Mouse (Mus musculus) C2C12 (cell line): ENCODE measurements at regions not wholly inside any gene's neighbourhood (a gene's known extent, or its start where the extent isn't known, plus 50 kb on each side); places are given as distances from the start of the nearest gene placed in this dataset.

Source experiments
- CTCF ChIP-seq: IDR thresholded peaks from one replicate; pipeline ENCODE4 v1.5.1; 2011; ENCODE audit not compliant: control insufficient read depth, insufficient read depth, insufficient read length
- MAX ChIP-seq: IDR thresholded peaks from one replicate; pipeline ENCODE4 v1.6.1; 2011; ENCODE audit warnings: mild to moderate bottlenecking, control low read depth
- MYOD1 ChIP-seq: IDR thresholded peaks from one replicate; pipeline ENCODE4 v1.6.1; 2011; ENCODE audit warnings: low read depth; ENCODE audit not compliant: control insufficient read depth, insufficient read length
- MYOG ChIP-seq: IDR thresholded peaks from one replicate; pipeline ENCODE4 v1.6.1; 2011; ENCODE audit not compliant: control insufficient read depth, insufficient read length; ENCODE audit errors: extremely low read depth

DNA sequence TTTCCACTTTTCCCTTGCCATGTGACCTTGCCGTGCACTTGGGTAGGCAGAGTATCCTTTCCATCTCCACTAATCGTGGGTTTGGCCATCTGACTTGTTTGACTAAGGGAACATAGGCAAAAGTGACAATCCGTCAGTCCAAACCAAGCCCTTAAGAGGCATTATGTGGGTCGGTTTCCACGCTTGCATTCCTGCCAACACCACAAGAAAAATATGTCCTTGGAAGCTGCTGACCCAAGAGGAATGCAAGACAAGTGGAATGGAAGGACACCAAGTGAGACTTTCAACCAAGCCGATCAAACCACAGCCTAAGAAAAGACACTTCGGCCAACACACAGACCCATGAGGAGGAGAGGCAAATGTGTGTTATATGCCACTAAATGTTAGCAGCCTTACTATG is 73.3 kb downstream of the Cartpt start:
- TF ChIP-seq CTCF: no peak
- TF ChIP-seq MYOG: no peak
- no peak for TF ChIP-seq MAX
- TF ChIP-seq MYOD1: no peak
